Comparison of ENCODE assay signal across 9 mouse cellular contexts in genomic region chr4:140835682-140836081, GRCm38 (mm10). TPM values are rescaled to one million over a fixed set of nuclear protein-coding genes. Genes with fewer than 3 reads are reported as not detected.
A peak's percentile ranks its signal among the peaks of the same experiment; 100 is the strongest.
DNase-seq lines count a peak whose midpoint lies in the region; ATAC-seq lines count a peak whose summit lies in the region.
"Had no signal": no experiment of that assay in that cellular context is flagged by ENCODE, and none has a peak within 500 bp of the region (broad histone marks: within the 10 kb centered on the region; RNA-seq: fewer than 3 reads in every experiment).

No protein-coding gene starts in this region.

- no peaks in the 10 kb centered on the region for H3K27me3 ChIP-seq in forebrain, embryonic 13.5 days
- peaks cover 16% of the 10 kb centered on the region for H3K27me3 ChIP-seq in limb, embryonic 12.5 days
- no peaks in the 10 kb centered on the region for H3K27me3 ChIP-seq in midbrain, embryonic 16.5 days (ENCODE audit: control insufficient read depth, insufficient read depth, low read depth, low read length)
- H3K27me3 ChIP-seq: lung, embryonic 15.5 days had no signal

- no peak overlapping the region for H3K4me3 ChIP-seq in forebrain, embryonic 13.5 days
- H3K4me3 ChIP-seq in limb, embryonic 12.5 days (replicated peaks) = no peak overlapping the region
- no peak overlapping the region for H3K4me3 ChIP-seq in midbrain, embryonic 16.5 days (ENCODE audit: low read depth, low read length)
- H3K4me3 ChIP-seq: lung, embryonic 15.5 days had no signal

- H3K9me3 ChIP-seq in forebrain, embryonic 13.5 days (replicated peaks) = no peaks in the 10 kb centered on the region
- H3K9me3 ChIP-seq in limb, embryonic 12.5 days = no peaks in the 10 kb centered on the region
- no peaks in the 10 kb centered on the region for H3K9me3 ChIP-seq in midbrain, embryonic 16.5 days (replicated peaks; ENCODE audit: control insufficient read depth, low read length, poor library complexity, severe bottlenecking)
- H3K9me3 ChIP-seq: lung, embryonic 15.5 days had no signal

- DNase-seq in gastrocnemius, postnatal 10 days = peak; percentile 39
- DNase-seq in gastrocnemius, adult 18-20 months (ENCODE audit: low spot score) = no peak
- DNase-seq in R1 (ENCODE audit: low read depth, low spot score) = peak; percentile 86
- DNase-seq in cerebellum, adult 8-10 months = no peak
- DNase-seq in frontal cortex, adult 2 months (ENCODE audit: extremely low spot score in 1 of 2, low spot score in 1 of 2) = no peak

- H3K27ac ChIP-seq in forebrain, embryonic 13.5 days = no peak overlapping the region
- no peak overlapping the region for H3K27ac ChIP-seq in limb, embryonic 12.5 days
- H3K27ac ChIP-seq in midbrain, embryonic 16.5 days (ENCODE audit: low read length) = no peak overlapping the region
- H3K27ac ChIP-seq: lung, embryonic 15.5 days had no signal

- WGBS in forebrain, embryonic 13.5 days = 0% methylated on average over 10 of the region's 10 CpGs
- WGBS in limb, embryonic 12.5 days = 1% methylated on average over 10 of the region's 10 CpGs
- 4% methylated on average over 10 of the region's 10 CpGs for WGBS in midbrain, embryonic 16.5 days

- peak overlapping the region; percentile 27 for H3K4me2 ChIP-seq in forebrain, embryonic 13.5 days
- peak overlapping the region; percentile 35 for H3K4me2 ChIP-seq in limb, embryonic 12.5 days
- H3K4me2 ChIP-seq in midbrain, embryonic 16.5 days (ENCODE audit: low read length) = no peak overlapping the region
- H3K4me2 ChIP-seq: lung, embryonic 15.5 days had no signal

- peak; percentile 79 for ATAC-seq in forebrain, embryonic 13.5 days
- ATAC-seq in limb, embryonic 12.5 days (ENCODE audit: insufficient number of reproducible peaks, insufficient read depth, low FRiP score, low TSS enrichment, low read depth) = no peak
- ATAC-seq in midbrain, embryonic 16.5 days = peak; percentile 53

- H3K36me3 ChIP-seq in forebrain, embryonic 13.5 days (ENCODE audit: poor library complexity, severe bottlenecking) = no peaks in the 10 kb centered on the region
- no peaks in the 10 kb centered on the region for H3K36me3 ChIP-seq in limb, embryonic 12.5 days
- H3K36me3 ChIP-seq in midbrain, embryonic 16.5 days (ENCODE audit: control insufficient read depth, insufficient read depth, low read length) = no peaks in the 10 kb centered on the region
- H3K36me3 ChIP-seq: lung, embryonic 15.5 days had no signal

- H3K4me1 ChIP-seq in forebrain, embryonic 13.5 days = peaks cover 36% of the 10 kb centered on the region
- H3K4me1 ChIP-seq in limb, embryonic 12.5 days (replicated peaks) = peaks cover 33% of the 10 kb centered on the region
- H3K4me1 ChIP-seq in midbrain, embryonic 16.5 days (ENCODE audit: control insufficient read depth, insufficient read depth, low read length) = peaks cover 10% of the 10 kb centered on the region; the same call in 1 of the 2 replicates
- H3K4me1 ChIP-seq: lung, embryonic 15.5 days had no signal

- H3K9ac ChIP-seq in forebrain, embryonic 13.5 days = no peak overlapping the region
- H3K9ac ChIP-seq in limb, embryonic 12.5 days (replicated peaks) = no peak overlapping the region
- H3K9ac ChIP-seq in midbrain, embryonic 16.5 days (ENCODE audit: low read depth, low read length) = no peak overlapping the region
- H3K9ac ChIP-seq: lung, embryonic 15.5 days had no signal

RNA-seq across cellular contexts. Expression of gene Padi1, which starts 9.9 kb away (rescaled TPM):
- total RNA-seq in gastrocnemius, postnatal 10 days (2021) = under 1 TPM in 1 of 2 experiments, not detected in 1; 0.09 TPM
- under 1 TPM; 0.07 to 0.21 TPM for total RNA-seq in gastrocnemius, adult 18-20 months (2021)
- polyA plus RNA-seq in forebrain, embryonic 13.5 days (2015; fragmentation: Nextera tagmentation; extraction: Ambion mirVana) = 0.09 TPM in 1 of 2 replicates, not detected in the other
- 0.38 and 0.39 TPM in 2 replicates for polyA plus RNA-seq in limb, embryonic 12.5 days (2016; fragmentation: Nextera tagmentation; extraction: Ambion mirVana)
- polyA plus RNA-seq in midbrain, embryonic 16.5 days (2015; fragmentation: Nextera tagmentation; extraction: Ambion mirVana) = 0.07 and 0.09 TPM in 2 replicates
- polyA plus RNA-seq in frontal cortex, adult 2 months (2012; rRNA removed) = 0.48 and 0.76 TPM in 2 replicates

RNA-seq across cellular contexts. Expression of gene Padi3, which starts 25.2 kb away (rescaled TPM):
- under 1 TPM; 0.65 to 0.75 TPM for total RNA-seq in gastrocnemius, postnatal 10 days (2021)
- total RNA-seq in gastrocnemius, adult 18-20 months (2021) = 1 to 10 TPM; 1.4 TPM
- polyA plus RNA-seq in forebrain, embryonic 13.5 days (2015; fragmentation: Nextera tagmentation; extraction: Ambion mirVana) = 0.05 TPM in 1 of 2 replicates, not detected in the other
- 0.28 and 0.37 TPM in 2 replicates for polyA plus RNA-seq in limb, embryonic 12.5 days (2016; fragmentation: Nextera tagmentation; extraction: Ambion mirVana)
- polyA plus RNA-seq in midbrain, embryonic 16.5 days (2015; fragmentation: Nextera tagmentation; extraction: Ambion mirVana) = not detected in 2 replicates
- 0.14 and 0.23 TPM in 2 replicates for polyA plus RNA-seq in frontal cortex, adult 2 months (2012; rRNA removed)

Comparison
In these comparisons a context has a peak if more than half of its experiments do, and no peak if none do; other contexts are left out.
1. DNase-seq: peak in gastrocnemius, postnatal 10 days (single experiment) and R1 (single experiment); none in gastrocnemius, adult 18-20 months (single experiment), cerebellum, adult 8-10 months (single experiment) and frontal cortex, adult 2 months (0 of 2).